Mouse (Mus musculus) midbrain, embryonic 14.5 days (tissue): ENCODE results near the gene Tas2r138. TPM values are rescaled to one million over a fixed set of nuclear protein-coding genes. Genes with fewer than 3 reads are reported as not detected.

Experiments
- ATAC-seq: fragments of 200-750 bp; cut with Nextera tagmentation; 2 replicates; pipeline ENCODE4 v1.8.0; 2017; ENCODE audit warnings: moderate number of reproducible peaks, moderate library complexity; ENCODE audit not compliant: low FRiP score, low TSS enrichment
- DNase-seq: peaks from one replicate; pipeline ENCODE4 v3.0.0-alpha.2; 2015
- H3K27ac ChIP-seq: fragments of 300-500 bp; sonication (generic); replicated peaks from 2 replicates; pipeline ENCODE4 v1.5.1; 2014; ENCODE audit warnings: mild to moderate bottlenecking, low read depth, low read length, moderate library complexity
- H3K27me3 ChIP-seq: fragments of 300-500 bp; sonication (generic); 2 replicates; pipeline ENCODE4 v1.6.1; 2014; ENCODE audit warnings: low read length, control low read depth, mixed read lengths; ENCODE audit not compliant: control insufficient read depth, insufficient read depth
- H3K36me3 ChIP-seq: fragments of 300-500 bp; sonication (generic); 2 replicates; pipeline ENCODE4 v1.6.1; 2014; ENCODE audit warnings: low read length, control low read depth; ENCODE audit not compliant: control insufficient read depth, insufficient read depth
- H3K4me1 ChIP-seq: fragments of 300-500 bp; sonication (generic); 2 replicates; pipeline ENCODE4 v1.6.1; 2014; ENCODE audit warnings: mild to moderate bottlenecking, antibody characterized with exemption, low read length, control low read depth; ENCODE audit not compliant: control insufficient read depth, insufficient read depth
- H3K4me2 ChIP-seq: fragments of 300-500 bp; sonication (generic); 2 replicates; pipeline ENCODE4 v1.6.1; 2014; ENCODE audit warnings: mild to moderate bottlenecking, low read length, moderate library complexity
- H3K4me3 ChIP-seq: fragments of 300-500 bp; sonication (generic); replicated peaks from 2 replicates; pipeline ENCODE4 v1.5.1; 2014; ENCODE audit warnings: low read depth, low read length
- H3K9ac ChIP-seq: fragments of 300-500 bp; sonication (generic); replicated peaks from 2 replicates; pipeline ENCODE4 v1.6.1; 2014; ENCODE audit warnings: mild to moderate bottlenecking, low read length, moderate library complexity
- H3K9me3 ChIP-seq: fragments of 300-500 bp; sonication (generic); 2 replicates; pipeline ENCODE4 v1.6.1; 2016; ENCODE audit warnings: low read length, control low read depth, mixed read lengths; ENCODE audit not compliant: control insufficient read depth
- WGBS: fragments of 180-500 bp; shearing (Covaris S2); extraction: QIAGEN DNeasy Blood & Tissue Kit; methylation state at CpG from one replicate; pipeline ENCODE4 v1.1.7; 2014; 5-methylcytosine and 5-hydroxymethylcytosine counted together
- polyA plus RNA-seq: library from polyadenylated mRNA; unstranded; fragments of >200 nt; fragmentation: Nextera tagmentation; extraction: Ambion mirVana; gene quantifications from 2 replicates; pipeline ENCODE4 v1.2.1, GENCODE M21; 2014

Tas2r138 gene
- polyA plus RNA-seq, 1 experiment from 2014 or later, result not detected

DNA sequence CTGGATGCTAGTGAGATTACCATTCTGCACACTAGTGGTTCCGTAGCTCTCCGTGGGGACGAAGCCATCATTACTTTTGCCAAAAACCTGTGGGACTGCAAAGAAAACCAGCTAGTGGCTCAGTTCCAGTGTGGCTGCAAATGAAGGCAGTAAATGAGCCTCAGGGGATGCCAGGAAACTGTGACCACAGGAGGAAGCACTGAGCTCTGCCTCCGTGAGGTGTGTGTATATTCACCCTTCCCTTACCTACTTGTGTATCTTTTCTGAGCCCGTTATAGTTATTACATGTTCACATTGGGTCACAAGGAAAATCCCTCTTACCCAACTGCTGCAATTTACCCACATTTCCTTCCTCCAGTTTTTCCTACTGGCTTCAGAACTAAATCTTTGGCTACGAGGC, 28.8 kb downstream of the Tas2r138 start:
- H3K4me1 ChIP-seq, result no peaks in the 10 kb centered on the region
- H3K36me3 ChIP-seq, result no peaks in the 10 kb centered on the region
- no peaks in the 10 kb centered on the region for H3K27me3 ChIP-seq
- no peak overlapping the region for H3K4me3 ChIP-seq
- no peak overlapping the region for H3K27ac ChIP-seq
- H3K9me3 ChIP-seq, result no peaks in the 10 kb centered on the region
- 93% methylated on average over 6 of the region's 6 CpGs for WGBS
- DNase-seq (no peak), ATAC-seq (no peak)
- H3K4me2 ChIP-seq, result no peak overlapping the region
- no peak overlapping the region for H3K9ac ChIP-seq

DNA sequence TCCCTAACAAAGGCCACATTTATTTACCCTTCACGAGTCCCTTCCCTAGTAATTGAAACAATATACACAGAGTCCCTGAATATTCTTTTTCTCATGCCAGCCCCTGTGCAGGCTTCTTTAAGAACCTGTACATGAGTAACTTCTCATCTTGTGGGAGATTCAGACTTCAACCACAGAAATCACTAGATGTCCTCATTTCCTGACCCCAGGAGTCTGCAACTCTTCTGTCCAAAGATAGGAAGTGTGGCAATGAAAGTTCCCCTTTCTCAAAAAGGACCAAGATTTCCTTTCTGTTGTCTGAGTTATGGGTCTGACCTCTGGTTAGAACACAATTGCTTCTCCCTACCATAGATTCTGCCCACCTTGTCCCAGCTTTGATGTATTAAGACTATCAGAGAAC, 36.8 kb downstream of the Tas2r138 start:
- WGBS, result 85% methylated on average over 1 of the region's 1 CpGs

DNA sequence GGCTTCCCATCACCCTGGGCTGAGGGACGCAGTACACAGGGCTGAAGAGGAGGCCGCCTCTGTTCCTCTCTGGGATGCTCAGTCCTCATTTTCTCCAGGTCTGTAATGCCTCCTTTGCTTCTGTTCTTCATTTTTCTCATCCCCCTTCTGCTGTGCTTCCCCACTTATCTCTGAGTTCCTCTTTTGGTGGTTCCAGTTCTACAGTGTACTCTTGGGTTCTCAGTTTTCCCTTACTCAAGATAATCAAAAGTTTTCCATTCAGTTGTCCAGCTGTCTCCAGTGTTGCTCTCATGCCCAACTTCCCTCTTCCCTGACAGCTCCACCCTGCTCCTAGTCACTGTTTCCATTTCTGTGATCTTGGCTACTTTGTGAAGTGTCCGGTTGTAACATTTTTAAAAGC, 39.5 kb downstream of the Tas2r138 start:
- Histone ChIP-seq H3K4me3 (no peak overlapping the region), H3K27me3 (no peaks in the 10 kb centered on the region), H3K36me3 (no peaks in the 10 kb centered on the region), H3K9ac (no peak overlapping the region), H3K9me3 (no peaks in the 10 kb centered on the region), H3K27ac (no peak overlapping the region), H3K4me2 (no peak overlapping the region), H3K4me1 (no peaks in the 10 kb centered on the region)
- ATAC-seq (no peak), DNase-seq (no peak)
- WGBS, result 86% methylated on average over 3 of the region's 3 CpGs

More for the DNA sequence above, 36.8 kb downstream of the Tas2r138 start:
- Histone ChIP-seq H3K27ac (no peak overlapping the region), H3K36me3 (no peaks in the 10 kb centered on the region), H3K9ac (no peak overlapping the region), H3K4me3 (no peak overlapping the region), H3K9me3 (no peaks in the 10 kb centered on the region), H3K4me1 (no peaks in the 10 kb centered on the region), H3K27me3 (no peaks in the 10 kb centered on the region), H3K4me2 (no peak overlapping the region)
- no peak for ATAC-seq
- DNase-seq, result no peak

DNA sequence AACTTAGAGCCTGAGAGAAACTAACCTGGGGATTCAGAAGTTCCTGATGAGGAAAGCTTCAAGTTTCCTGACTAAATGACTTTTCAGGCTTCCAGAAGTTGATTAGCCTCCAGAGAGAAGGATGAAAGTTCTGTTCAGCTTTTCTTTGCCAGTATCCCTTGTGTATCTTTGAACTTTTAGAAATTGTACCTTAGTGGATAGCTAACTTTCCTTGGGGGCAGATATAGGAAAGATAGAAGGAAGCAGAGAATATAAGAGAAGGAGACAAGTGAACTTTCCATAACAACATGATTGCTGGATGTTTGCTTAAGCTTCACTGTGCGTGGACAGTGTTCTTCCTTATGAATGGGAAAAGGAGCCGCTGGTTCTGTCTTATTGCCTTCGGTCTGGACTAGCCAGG, 43.9 kb downstream of the Tas2r138 start, which contains the start of gene Olfr460:
Gene Olfr460 (plus strand): TSS at position 301 of the 400 bp plus-strand sequence.
- H3K36me3 ChIP-seq, result no peaks in the 10 kb centered on the region
- H3K27ac ChIP-seq, result no peak within 1 kb of the TSS
- ATAC-seq (no peak), DNase-seq (no peak)
- no peak within 1 kb of the TSS for H3K4me3 ChIP-seq
- no peak within 1 kb of the TSS for H3K9ac ChIP-seq
- H3K4me1 ChIP-seq, result no peaks in the 10 kb centered on the region
- WGBS, result 93% methylated on average over 3 of the region's 3 CpGs
- no peaks in the 10 kb centered on the region for H3K27me3 ChIP-seq
- no peaks in the 10 kb centered on the region for H3K9me3 ChIP-seq
- no peak within 1 kb of the TSS for H3K4me2 ChIP-seq

Other genes starting within 250 kb of the Tas2r138 start
- 13.7 and 14.7 TPM in 2 replicates for gene E330009J07Rik, start 177.2 kb downstream of the Tas2r138 start, polyA plus RNA-seq
- 0.09 and 0.14 TPM in 2 replicates for gene Wee2, start 174.2 kb downstream of the Tas2r138 start, polyA plus RNA-seq
- 107 TPM in 2 replicates for gene Ssbp1, start 142.0 kb downstream of the Tas2r138 start, polyA plus RNA-seq
- gene Tas2r137, start 122.1 kb downstream of the Tas2r138 start, polyA plus RNA-seq, result not detected in 2 replicates
- 0.45 TPM in 1 of 2 replicates, not detected in the other for gene Tas2r108, start 119.8 kb downstream of the Tas2r138 start, polyA plus RNA-seq
- gene Prss37, start 93.8 kb downstream of the Tas2r138 start, polyA plus RNA-seq, result not detected in 2 replicates
- gene Olfr461, start 58.3 kb downstream of the Tas2r138 start, polyA plus RNA-seq, result 0.15 and 0.16 TPM in 2 replicates
- gene Olfr460, start 43.8 kb downstream of the Tas2r138 start, polyA plus RNA-seq, result not detected in 2 replicates
- 0.11 and 1.1 TPM in 2 replicates for gene Clec5a, start 27.5 kb downstream of the Tas2r138 start, polyA plus RNA-seq
- not detected in 2 replicates for gene Mgam, start 15.5 kb upstream of the Tas2r138 start, polyA plus RNA-seq